Mouse (Mus musculus): ENCODE data around the gene Ctbp1.

Ctbp1 gene

GRCm38 (mm10) chr5:33239934-33240333 is 34.9 kb downstream of the Ctbp1 start:
- DNase-seq, result no peak

GRCm38 (mm10) chr5:33239111-33239714 is 35.6 kb downstream of the Ctbp1 start:
- DNase-seq, result no peak

- no peak for DNase-seq
Observed at GRCm38 (mm10) chr5:33238256-33238645, 36.5 kb downstream of the Ctbp1 start.

- no peak for DNase-seq
Observed at GRCm38 (mm10) chr5:33237600-33238255, 37.1 kb downstream of the Ctbp1 start.

- no peak for DNase-seq
Observed at GRCm38 (mm10) chr5:33234391-33235031, 40.3 kb downstream of the Ctbp1 start.

GRCm38 (mm10) chr5:33232791-33233190 is 42.0 kb downstream of the Ctbp1 start:
- DNase-seq, result no peak

GRCm38 (mm10) chr5:33230285-33230684 is 44.5 kb downstream of the Ctbp1 start:
- DNase-seq, result no peak

GRCm38 (mm10) chr5:33228428-33228827 is 46.4 kb downstream of the Ctbp1 start:
- peak; percentile 84 for DNase-seq

- DNase-seq, result no peak
Observed at GRCm38 (mm10) chr5:33225673-33226072, 49.1 kb downstream of the Ctbp1 start.

GRCm38 (mm10) chr5:33224491-33224890 is 50.3 kb downstream of the Ctbp1 start:
- no peak for DNase-seq

- no peak for DNase-seq
Observed at GRCm38 (mm10) chr5:33222841-33223744, 51.7 kb downstream of the Ctbp1 start.

- DNase-seq, result no peak
Observed at GRCm38 (mm10) chr5:33222389-33222788, 52.4 kb downstream of the Ctbp1 start.

GRCm38 (mm10) chr5:33220350-33221044 is 54.3 kb downstream of the Ctbp1 start:
- DNase-seq, result no peak

GRCm38 (mm10) chr5:33219831-33220230 is 55.0 kb downstream of the Ctbp1 start:
- no peak for DNase-seq

- no peak for DNase-seq
Observed at GRCm38 (mm10) chr5:33218746-33219449, 55.9 kb downstream of the Ctbp1 start.

- no peak for DNase-seq
Observed at GRCm38 (mm10) chr5:33218081-33218480, 56.7 kb downstream of the Ctbp1 start, which contains the start of gene Spon2. Gene Spon2 (minus strand): TSS chr5:33218455.

- DNase-seq, result no peak
Observed at GRCm38 (mm10) chr5:33217663-33218062, 57.1 kb downstream of the Ctbp1 start.

GRCm38 (mm10) chr5:33214723-33215122 is 60.1 kb downstream of the Ctbp1 start:
- DNase-seq, result no peak

- DNase-seq, result no peak
Observed at GRCm38 (mm10) chr5:33211254-33211653, 63.5 kb downstream of the Ctbp1 start.

GRCm38 (mm10) chr5:33210515-33210914 is 64.3 kb downstream of the Ctbp1 start:
- no peak for DNase-seq

- DNase-seq, result no peak
Observed at GRCm38 (mm10) chr5:33208533-33209245, 66.1 kb downstream of the Ctbp1 start.
